In genomic region chr1:5232847-5233245, GRCm38 (mm10) we compare ENCODE assay signal across 16 mouse cellular contexts.
A peak's percentile ranks its signal among the peaks of the same experiment; 100 is the strongest.
DNase-seq lines count a peak whose midpoint lies in the region; ATAC-seq and TF ChIP-seq lines count a peak whose summit lies in the region.
"Had no signal": no experiment of that assay in that cellular context is flagged by ENCODE, and none has a peak within 500 bp of the region (broad histone marks: within the 10 kb centered on the region; RNA-seq: fewer than 3 reads in every experiment).

No protein-coding gene starts in this region.

- H3K4me3 ChIP-seq in forebrain, embryonic 12.5 days (replicated peaks): no peak overlapping the region
- H3K4me3 ChIP-seq in hindbrain, embryonic 16.5 days (ENCODE audit: low read length): no peak overlapping the region
- no peak overlapping the region for H3K4me3 ChIP-seq in neural tube, embryonic 11.5 days (ENCODE audit: low read depth, low read length)
- H3K4me3 ChIP-seq in cerebellum, adult 2 months (replicated peaks; ENCODE audit: insufficient read depth, low read depth, low read length): no peak overlapping the region
- H3K4me3 ChIP-seq: erythroblast, embryonic 14.5 days; limb, embryonic 12.5 days; megakaryocyte, embryonic 14.5 days had no signal

- peak; percentile 81 for DNase-seq in brain, embryonic 14.5 days (ENCODE audit: low read depth)
- DNase-seq in neural tube, embryonic 11.5 days (ENCODE audit: low spot score): peak; percentile 71
- no peak for DNase-seq in Muller cell, postnatal 12 days (ENCODE audit: inconsistent ontology term)
- DNase-seq in lung, postnatal 25 days (ENCODE audit: low spot score): no peak
- DNase-seq in cerebellum, adult 2 months: no peak
- DNase-seq in cerebellum, postnatal 36 days: no peak
- DNase-seq: cerebellum, postnatal 14 days; heart, postnatal 10 days; kidney, adult 8-10 months; lung, adult 18-20 months had no signal

- no peak overlapping the region for H3K27ac ChIP-seq in forebrain, embryonic 12.5 days
- 0 out of 2 replicates have a peak overlapping the region, but pooled peaks have one; percentile 7 for H3K27ac ChIP-seq in hindbrain, embryonic 16.5 days (ENCODE audit: low read depth, low read length)
- peak overlapping the region; percentile 73; the same call in 1 of the 2 replicates for H3K27ac ChIP-seq in neural tube, embryonic 11.5 days (ENCODE audit: low read depth, low read length)
- no peak overlapping the region for H3K27ac ChIP-seq in cerebellum, adult 2 months (ENCODE audit: insufficient read depth, low read length)
- H3K27ac ChIP-seq: limb, embryonic 12.5 days had no signal

- no peak for TF ChIP-seq POLR2A in brain, embryonic 14.5 days (IDR thresholded peaks at IDR 0.05; ENCODE audit: borderline replicate concordance, extremely low read depth, insufficient read depth, insufficient read length, poor library complexity, severe bottlenecking)
- no peak for TF ChIP-seq POLR2A in cerebellum, adult 2 months (IDR thresholded peaks at IDR 0.05; ENCODE audit: borderline replicate concordance, insufficient read depth, low read length)

- peak; percentile 85 for ATAC-seq in forebrain, embryonic 12.5 days (ENCODE audit: low FRiP score)
- ATAC-seq in hindbrain, embryonic 16.5 days: peak; percentile 94
- ATAC-seq in neural tube, embryonic 11.5 days (ENCODE audit: insufficient read depth, low FRiP score, low TSS enrichment): peak; percentile 87
- ATAC-seq: activated CD4-positive, CD25-positive, alpha-beta regulatory T cell, adult 4 months had no signal

- H3K27me3 ChIP-seq in forebrain, embryonic 12.5 days: no peaks in the 10 kb centered on the region
- no peaks in the 10 kb centered on the region for H3K27me3 ChIP-seq in hindbrain, embryonic 16.5 days (replicated peaks; ENCODE audit: control insufficient read depth, insufficient read depth, low read length)
- H3K27me3 ChIP-seq in neural tube, embryonic 11.5 days (ENCODE audit: control insufficient read depth, insufficient read depth, low read length): peaks cover 13% of the 10 kb centered on the region; the same call in 1 of the 2 replicates
- no peaks in the 10 kb centered on the region for H3K27me3 ChIP-seq in cerebellum, adult 2 months (ENCODE audit: control insufficient read depth, insufficient read depth, low read length)
- H3K27me3 ChIP-seq: limb, embryonic 12.5 days; megakaryocyte, embryonic 14.5 days had no signal

- TF ChIP-seq CTCF in brain, embryonic 14.5 days (IDR thresholded peaks at IDR 0.05; ENCODE audit: borderline replicate concordance, extremely low read depth, insufficient read depth, insufficient read length): no peak
- no peak for TF ChIP-seq CTCF in cerebellum, adult 2 months (IDR thresholded peaks at IDR 0.05; ENCODE audit: borderline replicate concordance, insufficient read depth, low read depth, low read length)

- H3K9me3 ChIP-seq in forebrain, embryonic 12.5 days: no peaks in the 10 kb centered on the region
- no peaks in the 10 kb centered on the region for H3K9me3 ChIP-seq in hindbrain, embryonic 16.5 days (ENCODE audit: control insufficient read depth, low read length)
- no peaks in the 10 kb centered on the region for H3K9me3 ChIP-seq in neural tube, embryonic 11.5 days (ENCODE audit: control insufficient read depth, low read length)
- H3K9me3 ChIP-seq: limb, embryonic 12.5 days; megakaryocyte, embryonic 14.5 days had no signal

- H3K9ac ChIP-seq in forebrain, embryonic 12.5 days: no peak overlapping the region
- H3K9ac ChIP-seq in hindbrain, embryonic 16.5 days (ENCODE audit: low read depth, low read length): no peak overlapping the region
- no peak overlapping the region for H3K9ac ChIP-seq in neural tube, embryonic 11.5 days (ENCODE audit: low read length)
- H3K9ac ChIP-seq: limb, embryonic 12.5 days had no signal

- no peaks in the 10 kb centered on the region for H3K36me3 ChIP-seq in forebrain, embryonic 12.5 days (replicated peaks)
- no peaks in the 10 kb centered on the region for H3K36me3 ChIP-seq in hindbrain, embryonic 16.5 days (ENCODE audit: control insufficient read depth, insufficient read depth, low read length)
- no peaks in the 10 kb centered on the region for H3K36me3 ChIP-seq in neural tube, embryonic 11.5 days (ENCODE audit: control insufficient read depth, insufficient read depth, low read length)
- H3K36me3 ChIP-seq: limb, embryonic 12.5 days had no signal

- H3K4me2 ChIP-seq in forebrain, embryonic 12.5 days: no peak overlapping the region
- H3K4me2 ChIP-seq in hindbrain, embryonic 16.5 days (ENCODE audit: low read length): no peak overlapping the region
- no peak overlapping the region for H3K4me2 ChIP-seq in neural tube, embryonic 11.5 days (ENCODE audit: low read depth)
- H3K4me2 ChIP-seq: limb, embryonic 12.5 days had no signal

- 0% methylated on average over 1 of the region's 1 CpGs for WGBS in forebrain, embryonic 12.5 days
- 0% methylated on average over 1 of the region's 1 CpGs for WGBS in hindbrain, embryonic 16.5 days
- WGBS in neural tube, embryonic 11.5 days: 3% methylated on average over 1 of the region's 1 CpGs
- 11% methylated on average over 1 of the region's 1 CpGs for WGBS in cerebellum, adult 2 months

- peaks cover 12% of the 10 kb centered on the region for H3K4me1 ChIP-seq in forebrain, embryonic 12.5 days
- H3K4me1 ChIP-seq in hindbrain, embryonic 16.5 days (ENCODE audit: control insufficient read depth, insufficient read depth, low read depth, low read length): no peaks in the 10 kb centered on the region
- H3K4me1 ChIP-seq in neural tube, embryonic 11.5 days (ENCODE audit: control insufficient read depth, insufficient read depth, low read length): no peaks in the 10 kb centered on the region
- H3K4me1 ChIP-seq in cerebellum, adult 2 months (ENCODE audit: control insufficient read depth, insufficient read depth, low read length): no peaks in the 10 kb centered on the region
- H3K4me1 ChIP-seq: limb, embryonic 12.5 days; megakaryocyte, embryonic 14.5 days had no signal

Comparison
In these comparisons a context has a peak if more than half of its experiments do, and no peak if none do; other contexts are left out.
1. DNase-seq: peak in brain, embryonic 14.5 days (single experiment) and neural tube, embryonic 11.5 days (single experiment); none in Muller cell, postnatal 12 days (single experiment), lung, postnatal 25 days (single experiment), cerebellum, adult 2 months (0 of 2) and cerebellum, postnatal 36 days (0 of 2).
2. H3K27ac ChIP-seq: peak in hindbrain, embryonic 16.5 days (single experiment) and neural tube, embryonic 11.5 days (single experiment); none in forebrain, embryonic 12.5 days (single experiment) and cerebellum, adult 2 months (single experiment).
3. Peak in every context shown above with its lines, with median percentiles within 50 percentile points of each other: ATAC-seq.